Mouse (Mus musculus): ENCODE results near the gene Srgn. TPM values are rescaled to one million over a fixed set of nuclear protein-coding genes. Genes with fewer than 3 reads are reported as not detected.
"Not testable (repeated sequence)": the region's sequence is repeated elsewhere in the genome, so short reads cannot be mapped to it uniquely, and the experiment has no call there.

The Srgn gene
- polyA plus RNA-seq, 1 experiment from 2014 or later = 306 TPM

GRCm38 (mm10) chr10:62485878-62486582 is 41.2 kb downstream of the Srgn start:
- DNase-seq (ENCODE audit: low spot score) = no peak

GRCm38 (mm10) chr10:62481108-62481852 is 46.0 kb downstream of the Srgn start:
- no peak for DNase-seq (ENCODE audit: low spot score)

GRCm38 (mm10) chr10:62476980-62477379 is 50.3 kb downstream of the Srgn start:
- no peak for DNase-seq (ENCODE audit: low spot score)

- DNase-seq (ENCODE audit: low spot score) = no peak
Measured at GRCm38 (mm10) chr10:62474944-62475343, 52.3 kb downstream of the Srgn start.

GRCm38 (mm10) chr10:62471105-62471504 is 56.1 kb downstream of the Srgn start:
- no peak for DNase-seq (ENCODE audit: low spot score)

GRCm38 (mm10) chr10:62469736-62470135 is 57.5 kb downstream of the Srgn start:
- no peak for DNase-seq (ENCODE audit: low spot score)

GRCm38 (mm10) chr10:62461321-62461720 is 65.9 kb downstream of the Srgn start:
- no peak for DNase-seq (ENCODE audit: low spot score)

- not testable (repeated sequence) for DNase-seq (ENCODE audit: low spot score)
Measured at GRCm38 (mm10) chr10:62452001-62452400, 75.2 kb downstream of the Srgn start.

- DNase-seq (ENCODE audit: low spot score) = no peak
Measured at GRCm38 (mm10) chr10:62450280-62450640, 77.0 kb downstream of the Srgn start.

GRCm38 (mm10) chr10:62449364-62450279 is 77.6 kb downstream of the Srgn start, which contains the start of the genes 4930507D05Rik and Supv3l1:
Gene 4930507D05Rik (plus strand): TSS chr10:62449489.
Gene Supv3l1 (minus strand): TSS chr10:62449738.
- peak; percentile 90 for DNase-seq (ENCODE audit: low spot score)

Other genes starting within 250 kb of the Srgn start
- 37.2 and 37.4 TPM in 2 replicates for gene Hk1, start 147.5 kb downstream of the Srgn start, polyA plus RNA-seq (2015; fragmentation: Nextera tagmentation; extraction: Ambion mirVana)
- 0.12 and 0.13 TPM in 2 replicates for gene Hkdc1, start 105.0 kb downstream of the Srgn start, polyA plus RNA-seq (2015; fragmentation: Nextera tagmentation; extraction: Ambion mirVana)
- gene 4930507D05Rik, start 78.0 kb downstream of the Srgn start, polyA plus RNA-seq (2015; fragmentation: Nextera tagmentation; extraction: Ambion mirVana) = 0.69 and 0.95 TPM in 2 replicates
- gene Supv3l1, start 77.7 kb downstream of the Srgn start, polyA plus RNA-seq (2015; fragmentation: Nextera tagmentation; extraction: Ambion mirVana) = 20.7 and 21.6 TPM in 2 replicates
- 63.8 and 67.8 TPM in 2 replicates for gene Vps26a, start 40.6 kb downstream of the Srgn start, polyA plus RNA-seq (2015; fragmentation: Nextera tagmentation; extraction: Ambion mirVana)
- gene Kif1bp, start 51.0 kb upstream of the Srgn start, polyA plus RNA-seq (2015; fragmentation: Nextera tagmentation; extraction: Ambion mirVana) = 24.2 and 26.5 TPM in 2 replicates
- gene Ddx21, start 74.8 kb upstream of the Srgn start, polyA plus RNA-seq (2015; fragmentation: Nextera tagmentation; extraction: Ambion mirVana) = 29.8 and 29.9 TPM in 2 replicates
- gene Ddx50, start 123.8 kb upstream of the Srgn start, polyA plus RNA-seq (2015; fragmentation: Nextera tagmentation; extraction: Ambion mirVana) = 95.0 and 108 TPM in 2 replicates
- 3.6 and 3.7 TPM in 2 replicates for gene Stox1, start 198.7 kb upstream of the Srgn start, polyA plus RNA-seq (2015; fragmentation: Nextera tagmentation; extraction: Ambion mirVana)

Data from thymus, postnatal 0 days (tissue).